Comparison of ENCODE assay signal across 10 mouse cellular contexts in the genomic region with DNA sequence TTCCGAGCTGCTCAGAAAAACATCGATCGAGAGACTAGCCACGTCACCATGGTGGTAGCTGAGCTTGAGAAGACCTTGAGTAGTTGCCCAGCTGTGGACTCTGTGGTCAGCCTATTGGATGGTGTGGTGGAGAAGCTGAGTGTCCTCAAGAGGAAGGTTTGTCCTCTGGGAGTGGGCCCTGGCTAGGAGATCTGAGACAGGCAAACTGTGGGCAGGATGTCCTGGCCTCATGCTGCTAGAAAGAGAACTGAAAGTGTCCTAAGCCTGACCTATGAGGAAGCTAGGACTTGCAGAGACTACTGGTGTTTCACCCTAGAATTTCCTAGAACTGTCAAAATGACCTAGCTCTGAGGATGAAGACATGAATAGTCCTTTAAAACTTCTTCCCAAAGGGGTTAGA. TPM values are rescaled to one million over a fixed set of nuclear protein-coding genes. Genes with fewer than 3 reads are reported as not detected.
DNase-seq lines count a peak whose midpoint lies in the region; ATAC-seq lines count a peak whose summit lies in the region.
"Had no signal": no experiment of that assay in that cellular context is flagged by ENCODE, and none has a peak within 500 bp of the region (broad histone marks: within the 10 kb centered on the region; RNA-seq: fewer than 3 reads in every experiment).

No protein-coding gene starts in this region.

- H3K9me3 ChIP-seq in heart, embryonic 12.5 days (replicated peaks) = no peaks in the 10 kb centered on the region
- H3K9me3 ChIP-seq in heart, embryonic 10.5 days = no peaks in the 10 kb centered on the region
- H3K9me3 ChIP-seq: forebrain, embryonic 10.5 days; midbrain, embryonic 12.5 days had no signal

- no peak overlapping the region for H3K4me2 ChIP-seq in heart, embryonic 12.5 days
- H3K4me2 ChIP-seq: midbrain, embryonic 12.5 days had no signal

- no peak for ATAC-seq in heart, embryonic 12.5 days (ENCODE audit: insufficient number of reproducible peaks, low FRiP score)

- H3K4me1 ChIP-seq in heart, embryonic 12.5 days (replicated peaks) = peaks cover 24% of the 10 kb centered on the region
- peaks cover 12% of the 10 kb centered on the region; the same call in 1 of the 2 replicates for H3K4me1 ChIP-seq in heart, embryonic 10.5 days
- H3K4me1 ChIP-seq: midbrain, embryonic 12.5 days had no signal

- H3K27me3 ChIP-seq in heart, embryonic 12.5 days (replicated peaks) = no peaks in the 10 kb centered on the region
- H3K27me3 ChIP-seq in heart, embryonic 10.5 days (ENCODE audit: insufficient read depth, poor library complexity, severe bottlenecking) = no peaks in the 10 kb centered on the region
- H3K27me3 ChIP-seq in splenic B cell, adult 2 months (ENCODE audit: control insufficient read depth, insufficient read depth, low read length, poor library complexity, severe bottlenecking) = no peaks in the 10 kb centered on the region
- H3K27me3 ChIP-seq: midbrain, embryonic 12.5 days had no signal

- no peak for DNase-seq in heart, embryonic 10.5 days (ENCODE audit: low spot score)
- DNase-seq in ovary, adult 18-20 months (ENCODE audit: low spot score) = peak; percentile 29
- DNase-seq in ovary, postnatal 36 days (ENCODE audit: low spot score) = no peak
- peak; percentile 7 for DNase-seq in heart, postnatal 25 days (ENCODE audit: low spot score)
- peak; percentile 66 for DNase-seq in splenic B cell, adult 2 months (ENCODE audit: low read depth, low spot score)
- DNase-seq in testis, postnatal 10 days (ENCODE audit: low spot score) = no peak
- no peak for DNase-seq in ovary, postnatal 14 days (ENCODE audit: low spot score)

- intact Hi-C loops in heart, postnatal 25 days (cut with DNase I) = no loop called here

- H3K27ac ChIP-seq in heart, embryonic 12.5 days (ENCODE audit: poor library complexity, severe bottlenecking) = peak overlapping the region; percentile 28; the same call in 1 of the 2 replicates
- H3K27ac ChIP-seq in heart, embryonic 10.5 days = no peak overlapping the region
- H3K27ac ChIP-seq: forebrain, embryonic 10.5 days; midbrain, embryonic 12.5 days had no signal

- H3K9ac ChIP-seq in heart, embryonic 12.5 days = no peak overlapping the region; the same call in 1 of the 2 replicates
- H3K9ac ChIP-seq: midbrain, embryonic 12.5 days had no signal

- WGBS in heart, embryonic 12.5 days = 94% methylated on average over 4 of the region's 4 CpGs
- WGBS in heart, embryonic 10.5 days = 93% methylated on average over 4 of the region's 4 CpGs

- H3K36me3 ChIP-seq in heart, embryonic 12.5 days = peaks cover 56% of the 10 kb centered on the region
- peaks cover 52% of the 10 kb centered on the region for H3K36me3 ChIP-seq in heart, embryonic 10.5 days
- peaks cover 3% of the 10 kb centered on the region for H3K36me3 ChIP-seq in splenic B cell, adult 2 months (ENCODE audit: control insufficient read depth, insufficient read depth, low read length, poor library complexity, severe bottlenecking)

- H3K4me3 ChIP-seq in heart, embryonic 12.5 days = no peak overlapping the region
- H3K4me3 ChIP-seq in heart, embryonic 10.5 days = no peak overlapping the region
- H3K4me3 ChIP-seq: forebrain, embryonic 10.5 days; midbrain, embryonic 12.5 days had no signal

RNA-seq across cellular contexts. Expression of a gene that starts 19.9 kb away (rescaled TPM):
- polyA plus RNA-seq in heart, embryonic 12.5 days (2016; fragmentation: Nextera tagmentation; extraction: Ambion mirVana) = 4.1 and 4.6 TPM in 2 replicates
- polyA plus RNA-seq in heart, embryonic 10.5 days (2016; fragmentation: Nextera tagmentation; extraction: Ambion mirVana) = 4.2 and 5.1 TPM in 2 replicates
- total RNA-seq in heart, postnatal 25 days (2021) = 1 to 10 TPM; 3.2 TPM

RNA-seq across cellular contexts. Expression of a gene that starts 23.2 kb away (rescaled TPM):
- polyA plus RNA-seq in heart, embryonic 12.5 days (2016; fragmentation: Nextera tagmentation; extraction: Ambion mirVana) = 125 and 127 TPM in 2 replicates
- 140 and 156 TPM in 2 replicates for polyA plus RNA-seq in heart, embryonic 10.5 days (2016; fragmentation: Nextera tagmentation; extraction: Ambion mirVana)
- total RNA-seq in heart, postnatal 25 days (2021) = 10 to 100 TPM; 92.7 to 92.8 TPM

Comparison
In these comparisons a context has a peak if more than half of its experiments do, and no peak if none do; other contexts are left out.
1. DNase-seq: peak in ovary, adult 18-20 months (single experiment), heart, postnatal 25 days (single experiment) and splenic B cell, adult 2 months (single experiment); none in heart, embryonic 10.5 days (single experiment), ovary, postnatal 36 days (single experiment), testis, postnatal 10 days (single experiment) and ovary, postnatal 14 days (single experiment).